Mouse (Mus musculus): ENCODE measurements around the gene Nlrp4f. TPM values are rescaled to one million over a fixed set of nuclear protein-coding genes. Genes with fewer than 3 reads are reported as not detected.

Gene Nlrp4f
- polyA plus RNA-seq, 1 experiment from 2014 or later, result not detected

GRCm38 (mm10) chr13:65174102-65174501 is 31.7 kb downstream of the Nlrp4f start:
- H3K36me3 ChIP-seq (ENCODE audit: control insufficient read depth, insufficient read depth), result no peaks in the 10 kb centered on the region
- 83% methylated on average over 3 of the region's 3 CpGs for WGBS
- H3K9me3 ChIP-seq (ENCODE audit: control insufficient read depth), result no peaks in the 10 kb centered on the region
- no peak overlapping the region for H3K4me2 ChIP-seq (replicated peaks; ENCODE audit: low read depth)
- H3K27me3 ChIP-seq (replicated peaks; ENCODE audit: control insufficient read depth, insufficient read depth, low read length), result no peaks in the 10 kb centered on the region
- H3K9ac ChIP-seq (ENCODE audit: low read depth, low read length), result no peak overlapping the region
- no peaks in the 10 kb centered on the region for H3K4me1 ChIP-seq (replicated peaks; ENCODE audit: control insufficient read depth, insufficient read depth, low read length)
- ATAC-seq, result no peak
- H3K27ac ChIP-seq (ENCODE audit: low read depth, low read length), result no peak overlapping the region
- no peak overlapping the region for H3K4me3 ChIP-seq (ENCODE audit: low read depth, low read length)
- TF ChIP-seq CTCF (IDR thresholded peaks at IDR 0.05; ENCODE audit: low read depth), result no peak

GRCm38 (mm10) chr13:65149940-65150339 is 55.8 kb downstream of the Nlrp4f start, which contains the start of gene Olfr466:
Olfr466 (plus strand) TSS chr13:65150240.
- no peaks in the 10 kb centered on the region for H3K27me3 ChIP-seq (replicated peaks; ENCODE audit: control insufficient read depth, insufficient read depth, low read length)
- no peak within 1 kb of the TSS for H3K4me2 ChIP-seq (replicated peaks; ENCODE audit: low read depth)
- TF ChIP-seq CTCF (IDR thresholded peaks at IDR 0.05; ENCODE audit: low read depth), result no peak
- no peak for ATAC-seq
- H3K9ac ChIP-seq (ENCODE audit: low read depth, low read length), result no peak within 1 kb of the TSS
- H3K36me3 ChIP-seq (ENCODE audit: control insufficient read depth, insufficient read depth), result no peaks in the 10 kb centered on the region
- 58% methylated on average over 1 of the region's 1 CpGs for WGBS
- H3K9me3 ChIP-seq (ENCODE audit: control insufficient read depth), result no peaks in the 10 kb centered on the region
- no peak within 1 kb of the TSS for H3K4me3 ChIP-seq (ENCODE audit: low read depth, low read length)
- H3K27ac ChIP-seq (ENCODE audit: low read depth, low read length), result no peak within 1 kb of the TSS
- H3K4me1 ChIP-seq (replicated peaks; ENCODE audit: control insufficient read depth, insufficient read depth, low read length), result no peaks in the 10 kb centered on the region

GRCm38 (mm10) chr13:65137789-65138188 is 68.0 kb downstream of the Nlrp4f start, which contains the start of gene Olfr465-ps1:
Olfr465-ps1 (plus strand) TSS chr13:65138089.
- Histone ChIP-seq H3K9ac (ENCODE audit: low read depth, low read length) (no peak within 1 kb of the TSS), H3K9me3 (ENCODE audit: control insufficient read depth) (no peaks in the 10 kb centered on the region), H3K4me2 (replicated peaks; ENCODE audit: low read depth) (no peak within 1 kb of the TSS), H3K36me3 (ENCODE audit: control insufficient read depth, insufficient read depth) (no peaks in the 10 kb centered on the region), H3K4me3 (ENCODE audit: low read depth, low read length) (no peak within 1 kb of the TSS), H3K27ac (ENCODE audit: low read depth, low read length) (no peak within 1 kb of the TSS), H3K27me3 (replicated peaks; ENCODE audit: control insufficient read depth, insufficient read depth, low read length) (no peaks in the 10 kb centered on the region), H3K4me1 (replicated peaks; ENCODE audit: control insufficient read depth, insufficient read depth, low read length) (no peaks in the 10 kb centered on the region)
- no peak for TF ChIP-seq CTCF (IDR thresholded peaks at IDR 0.05; ENCODE audit: low read depth)
- no peak for ATAC-seq
- WGBS, result 80% methylated on average over 4 of the region's 4 CpGs

Other genes starting within 250 kb of the Nlrp4f start
- gene Spata31d1c, start 172.9 kb downstream of the Nlrp4f start, polyA plus RNA-seq (2015; fragmentation: Nextera tagmentation; extraction: Ambion mirVana), result not detected in 2 replicates
- not detected in 2 replicates for gene Prss47, start 153.2 kb downstream of the Nlrp4f start, polyA plus RNA-seq (2015; fragmentation: Nextera tagmentation; extraction: Ambion mirVana)
- gene Mfsd14b, start 93.0 kb downstream of the Nlrp4f start, polyA plus RNA-seq (2015; fragmentation: Nextera tagmentation; extraction: Ambion mirVana), result 32.2 and 34.9 TPM in 2 replicates
- 0.07 and 0.34 TPM in 2 replicates for gene Olfr465-ps1, start 67.9 kb downstream of the Nlrp4f start, polyA plus RNA-seq (2015; fragmentation: Nextera tagmentation; extraction: Ambion mirVana)
- gene Olfr466, start 55.7 kb downstream of the Nlrp4f start, polyA plus RNA-seq (2015; fragmentation: Nextera tagmentation; extraction: Ambion mirVana), result not detected in 2 replicates
- gene Gm10775, start 53.6 kb upstream of the Nlrp4f start, polyA plus RNA-seq (2015; fragmentation: Nextera tagmentation; extraction: Ambion mirVana), result not detected in 2 replicates
- 5.4 and 5.6 TPM in 2 replicates for gene Zfp369, start 72.8 kb upstream of the Nlrp4f start, polyA plus RNA-seq (2015; fragmentation: Nextera tagmentation; extraction: Ambion mirVana)

Data from intestine, postnatal 0 days (tissue).